Mouse (Mus musculus): ENCODE measurements around the gene Amhr2.

DNA sequence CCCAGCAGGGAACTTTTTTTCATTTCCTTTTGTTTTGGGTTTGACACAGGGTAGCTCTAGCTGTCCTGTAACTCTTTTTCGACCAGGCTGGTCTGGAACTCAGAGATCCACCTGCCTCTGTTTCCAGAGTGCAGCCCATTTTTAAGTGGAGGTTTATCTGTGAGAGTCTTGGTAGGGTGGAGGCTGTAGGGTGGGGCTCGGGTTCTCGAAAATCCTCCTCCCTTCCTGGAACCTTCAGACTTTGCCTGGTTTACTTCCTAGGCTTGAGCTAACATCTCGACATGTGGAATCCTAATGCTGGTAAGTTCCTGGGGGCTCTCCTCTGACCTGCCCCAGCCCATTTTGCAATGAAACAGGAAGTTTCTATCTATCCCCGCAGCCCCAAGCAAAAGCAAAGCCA lies 14.7 kb downstream of the Amhr2 start:
- TF ChIP-seq GATA1 (IDR thresholded peaks at IDR 0.05; ENCODE audit: low read length) (no peak), TAL1 (IDR thresholded peaks at IDR 0.05; ENCODE audit: low read length) (no peak)
